Mouse (Mus musculus) MEL (cell line): ENCODE results near the gene Rexo5. TPM values are rescaled to one million over a fixed set of nuclear protein-coding genes. Genes with fewer than 3 reads are reported as not detected.

ENCODE experiments used
- DNase-seq: peaks from one replicate; pipeline ENCODE4 v3.0.0; 2011; ENCODE audit warnings: low read depth, low spot score
- H3K27ac ChIP-seq: 2 replicates; pipeline ENCODE4 v1.5.1; 2012; ENCODE audit warnings: low read depth, mild to moderate bottlenecking, control low read depth, low read length, moderate library complexity; ENCODE audit not compliant: control insufficient read depth
- H3K27me3 ChIP-seq, 2 experiments: fragments of 150-350 bp in 1 of 2; sonication (generic) in 1 of 2; 2 replicates each; pipeline ENCODE4 v1.6.1; 2012; ENCODE audit warnings: low read length in 2 of 2, mild to moderate bottlenecking in 2 of 2, improper control_type of control experiment in 1 of 2, moderate library complexity in 1 of 2; ENCODE audit not compliant: insufficient read depth in 2 of 2, control insufficient read depth in 1 of 2
- H3K36me3 ChIP-seq, 2 experiments: 2 replicates each; pipeline ENCODE4 v1.6.1; 2012 to 2014; ENCODE audit warnings: low read length in 2 of 2, improper control_type of control experiment in 1 of 2, inconsistent platforms in 1 of 2, mild to moderate bottlenecking in 1 of 2; ENCODE audit not compliant: insufficient read depth in 2 of 2, control insufficient read depth in 1 of 2
- H3K4me1 ChIP-seq, 2 experiments: fragments of 150-350 bp in 1 of 2; sonication (generic) in 1 of 2; 2 replicates each; pipeline ENCODE4 v1.6.1; 2012; ENCODE audit warnings: low read length in 2 of 2, improper control_type of control experiment in 1 of 2, mild to moderate bottlenecking in 1 of 2; ENCODE audit not compliant: insufficient read depth in 2 of 2, control insufficient read depth in 1 of 2
- H3K4me3 ChIP-seq, 2 experiments: fragments of 150-350 bp in 1 of 2; sonication (generic) in 1 of 2; 2 replicates each; pipeline ENCODE4 v1.5.1; 2012; ENCODE audit warnings: low read depth in 2 of 2, low read length in 2 of 2, mild to moderate bottlenecking in 2 of 2, moderate library complexity in 2 of 2, control low read depth in 1 of 2, improper control_type of control experiment in 1 of 2; ENCODE audit not compliant: control insufficient read depth in 1 of 2, insufficient read depth in 1 of 2
- H3K79me2 ChIP-seq: 2 replicates; pipeline ENCODE4 v1.6.1; 2012; ENCODE audit warnings: mild to moderate bottlenecking, low read length, moderate library complexity; ENCODE audit not compliant: control insufficient read depth, poor library complexity, insufficient read depth
- H3K9ac ChIP-seq: 2 replicates; pipeline ENCODE4 v1.6.1; 2012; ENCODE audit warnings: low read depth, mild to moderate bottlenecking, control low read depth, low read length, moderate library complexity; ENCODE audit not compliant: control insufficient read depth, poor library complexity, severe bottlenecking
- H3K9me3 ChIP-seq: fragments of 150-350 bp; sonication (generic); replicated peaks from 2 replicates; pipeline ENCODE4 v1.6.1; 2012; ENCODE audit warnings: mild to moderate bottlenecking, low read length, improper control_type of control experiment, moderate library complexity; ENCODE audit not compliant: insufficient read depth
- BHLHE40 ChIP-seq: IDR thresholded peaks from 2 replicates; pipeline ENCODE4 v1.6.1; 2012; ENCODE audit warnings: low read depth, mild to moderate bottlenecking, inconsistent platforms, low read length, improper control_type of control experiment, borderline replicate concordance
- CHD1 ChIP-seq: IDR thresholded peaks from 2 replicates; pipeline ENCODE4 v1.6.1; 2012; ENCODE audit warnings: low read depth, mild to moderate bottlenecking, inconsistent platforms, low read length, improper control_type of control experiment
- CHD2 ChIP-seq: IDR thresholded peaks from 2 replicates; pipeline ENCODE4 v1.6.1; 2011; ENCODE audit warnings: low read length, improper control_type of control experiment
- E2F4 ChIP-seq: IDR thresholded peaks from 2 replicates; pipeline ENCODE4 v1.6.1; 2011; ENCODE audit warnings: low read depth, low read length, improper control_type of control experiment, borderline replicate concordance
- EP300 ChIP-seq, 2 experiments: IDR thresholded peaks; 2 replicates each; pipeline ENCODE4 v1.6.1; 2011; ENCODE audit warnings: improper control_type of control experiment in 2 of 2, low read length in 2 of 2, low read depth in 1 of 2, mild to moderate bottlenecking in 1 of 2
- ETS1 ChIP-seq: IDR thresholded peaks from 2 replicates; pipeline ENCODE4 v1.6.1; 2012; ENCODE audit warnings: low read depth, mild to moderate bottlenecking, inconsistent platforms, low read length, improper control_type of control experiment, moderate library complexity
- GABPA ChIP-seq: IDR thresholded peaks from 2 replicates; pipeline ENCODE4 v1.6.1; 2012; ENCODE audit warnings: low read depth, mild to moderate bottlenecking, inconsistent platforms, low read length, improper control_type of control experiment, moderate library complexity
- GATA1 ChIP-seq: IDR thresholded peaks from 2 replicates; pipeline ENCODE4 v1.6.1; 2011; ENCODE audit warnings: low read depth, low read length, improper control_type of control experiment
- MAFK ChIP-seq: IDR thresholded peaks from 2 replicates; pipeline ENCODE4 v1.6.1; 2011; ENCODE audit warnings: low read depth, mild to moderate bottlenecking, low read length, improper control_type of control experiment, borderline replicate concordance
- MAX ChIP-seq: IDR thresholded peaks from 2 replicates; pipeline ENCODE4 v1.6.1; 2011; ENCODE audit warnings: low read length, improper control_type of control experiment
- MAZ ChIP-seq: IDR thresholded peaks from 2 replicates; pipeline ENCODE4 v1.6.1; 2012; ENCODE audit warnings: low read depth, mild to moderate bottlenecking, inconsistent platforms, low read length, improper control_type of control experiment
- MEF2A ChIP-seq: IDR thresholded peaks from 2 replicates; pipeline ENCODE4 v1.6.1; 2014; ENCODE audit warnings: low read depth, mild to moderate bottlenecking, inconsistent platforms, low read length, improper control_type of control experiment; ENCODE audit not compliant: poor library complexity, insufficient replicate concordance, severe bottlenecking; ENCODE audit errors: extremely low read depth
- NELFE ChIP-seq: IDR thresholded peaks from 2 replicates; pipeline ENCODE4 v1.6.1; 2011; ENCODE audit warnings: low read depth, low read length, improper control_type of control experiment
- NRF1 ChIP-seq: IDR thresholded peaks from 2 replicates; pipeline ENCODE4 v1.6.1; 2014; ENCODE audit warnings: low read depth, mild to moderate bottlenecking, inconsistent platforms, low read length, improper control_type of control experiment, moderate library complexity; ENCODE audit not compliant: poor library complexity, insufficient read depth, severe bottlenecking
- POLR2A ChIP-seq, 2 experiments: IDR thresholded peaks; 2 replicates each; pipeline ENCODE4 v1.6.1; 2011 to 2012; ENCODE audit warnings: low read length in 2 of 2, mild to moderate bottlenecking in 2 of 2, control low read depth in 1 of 2, improper control_type of control experiment in 1 of 2, low read depth in 1 of 2, moderate library complexity in 1 of 2; ENCODE audit not compliant: control insufficient read depth in 1 of 2, insufficient read depth in 1 of 2, poor library complexity in 1 of 2
- RAD21 ChIP-seq: IDR thresholded peaks from 2 replicates; pipeline ENCODE4 v1.6.1; 2011; ENCODE audit warnings: mild to moderate bottlenecking, low read depth, low read length, improper control_type of control experiment
- RCOR1 ChIP-seq: IDR thresholded peaks from 2 replicates; pipeline ENCODE4 v1.6.1; 2012; ENCODE audit warnings: low read depth, mild to moderate bottlenecking, inconsistent platforms, low read length, improper control_type of control experiment
- SIN3A ChIP-seq: IDR thresholded peaks from 2 replicates; pipeline ENCODE4 v1.6.1; 2012; ENCODE audit warnings: low read length, improper control_type of control experiment, inconsistent platforms
- SMC3 ChIP-seq: IDR thresholded peaks from 2 replicates; pipeline ENCODE4 v1.6.1; 2011; ENCODE audit warnings: low read depth, low read length, improper control_type of control experiment
- TAL1 ChIP-seq: IDR thresholded peaks from 2 replicates; pipeline ENCODE4 v1.6.1; 2012; ENCODE audit warnings: mild to moderate bottlenecking, inconsistent platforms, low read length, moderate library complexity, mixed read lengths
- UBTF ChIP-seq: IDR thresholded peaks from 2 replicates; pipeline ENCODE4 v1.6.1; 2012; ENCODE audit warnings: low read depth, mild to moderate bottlenecking, inconsistent platforms, low read length, improper control_type of control experiment, moderate library complexity, borderline replicate concordance; ENCODE audit not compliant: insufficient read depth
- USF1 ChIP-seq: IDR thresholded peaks from 2 replicates; pipeline ENCODE4 v1.6.1; 2014; ENCODE audit warnings: low read depth, mild to moderate bottlenecking, inconsistent platforms, low read length, improper control_type of control experiment, moderate library complexity
- ZC3H11A ChIP-seq: IDR thresholded peaks from 2 replicates; pipeline ENCODE4 v1.6.1; 2012; ENCODE audit warnings: low read depth, mild to moderate bottlenecking, inconsistent platforms, low read length, improper control_type of control experiment
- ZKSCAN1 ChIP-seq: IDR thresholded peaks from 2 replicates; pipeline ENCODE4 v1.6.1; 2012; ENCODE audit warnings: low read depth, mild to moderate bottlenecking, inconsistent platforms, low read length, improper control_type of control experiment, moderate library complexity
- ZMIZ1 ChIP-seq: IDR thresholded peaks from 2 replicates; pipeline ENCODE4 v1.6.1; 2012; ENCODE audit warnings: low read depth, mild to moderate bottlenecking, inconsistent platforms, low read length, improper control_type of control experiment, moderate library complexity
- ZNF384 ChIP-seq: IDR thresholded peaks from 2 replicates; pipeline ENCODE4 v1.6.1; 2012; ENCODE audit warnings: low read depth, mild to moderate bottlenecking, inconsistent platforms, low read length, improper control_type of control experiment
- polyA plus RNA-seq, 2 experiments: library from polyadenylated mRNA; stranded (reverse) in 1 of 2; unstranded in 1 of 2; fragments of >175 nt in 1 of 2; fragments of >200 nt in 1 of 2; gene quantifications; 2 replicates each; pipeline versions ENCODE4 v1.2.1 to v1.2.4; 2012; ENCODE audit warnings: low replicate concordance in 2 of 2, low read depth in 1 of 2; ENCODE audit not compliant: insufficient read length in 2 of 2, insufficient read depth in 1 of 2, missing spikeins in 1 of 2
- total RNA-seq: library from RNA; depleted of rRNA; stranded (reverse); fragments of 300-350 nt; gene quantifications from 2 replicates; pipeline ENCODE4 v1.2.3, GENCODE M21; 2012

Gene Rexo5
- total and polyA plus RNA-seq, 3 experiments = 11.7 to 18.3 TPM; not detected in 1

- TF ChIP-seq POLR2A (IDR thresholded peaks at IDR 0.05; ENCODE audit: control insufficient read depth in 1 of 2, insufficient read depth in 1 of 2, low read depth in 1 of 2, low read length in 2 of 2, poor library complexity in 1 of 2) = no peak
- no peak for TF ChIP-seq CHD1
- no peak for TF ChIP-seq ETS1
- TF ChIP-seq MAFK = no peak
- TF ChIP-seq GABPA = no peak
- no peak for TF ChIP-seq RAD21
- TF ChIP-seq EP300 (IDR thresholded peaks at IDR 0.05; ENCODE audit: low read depth in 1 of 2, low read length in 2 of 2) = no peak
- no peak for TF ChIP-seq NELFE
- no peak for TF ChIP-seq SIN3A
- no peak for TF ChIP-seq MEF2A
- TF ChIP-seq CHD2 = no peak
- TF ChIP-seq BHLHE40 = no peak
- no peak for TF ChIP-seq UBTF
- no peak for TF ChIP-seq TAL1
- TF ChIP-seq ZMIZ1 = no peak
- TF ChIP-seq RCOR1 = no peak
- TF ChIP-seq E2F4 = no peak
- no peak for TF ChIP-seq SMC3
- no peak for TF ChIP-seq NRF1
- TF ChIP-seq USF1 = no peak
- no peak for DNase-seq
- Histone ChIP-seq H3K9me3 (no peaks in the 10 kb centered on the region), H3K79me2 (no peaks in the 10 kb centered on the region), H3K9ac (no peak overlapping the region), H3K27me3 (no peaks in the 10 kb centered on the region), H3K36me3 (peaks cover 7 to 16% of the 10 kb centered on the region in 2 experiments), H3K27ac (no peak overlapping the region), H3K4me3 (no peak overlapping the region), H3K4me1 (peaks cover 7 to 12% of the 10 kb centered on the region in 2 experiments)
These were observed 59.4 kb downstream of the Rexo5 start for GRCm38 (mm10) chr7:119853186-119853585.

DNA sequence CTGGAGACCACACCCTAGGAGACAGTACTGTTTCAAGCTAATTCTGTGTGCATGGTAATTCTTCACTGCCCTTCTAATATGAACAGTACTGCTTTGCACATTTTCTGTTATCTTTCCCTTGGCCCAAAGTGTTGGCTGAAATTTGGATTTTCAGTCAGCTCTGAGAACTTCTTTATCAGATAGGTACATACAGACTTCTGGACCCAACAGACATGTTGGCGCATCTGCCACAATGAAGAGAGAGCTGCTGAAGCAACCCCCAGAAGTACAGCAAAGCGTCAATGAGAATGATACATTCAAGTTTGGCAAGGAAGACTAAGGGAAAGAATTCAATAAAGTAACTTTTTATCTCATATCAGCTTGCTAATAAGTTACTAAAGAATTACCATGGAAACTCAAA is 60.6 kb downstream of the Rexo5 start:
- Histone ChIP-seq H3K27me3 (no peaks in the 10 kb centered on the region), H3K4me3 (no peak overlapping the region), H3K27ac (no peak overlapping the region), H3K4me1 (peaks cover 7 to 12% of the 10 kb centered on the region in 2 experiments), H3K79me2 (no peaks in the 10 kb centered on the region), H3K9me3 (no peaks in the 10 kb centered on the region), H3K9ac (no peak overlapping the region), H3K36me3 (peaks cover 4 to 16% of the 10 kb centered on the region in 2 experiments)
- no peak for DNase-seq
- TF ChIP-seq USF1 = no peak
- TF ChIP-seq EP300 (IDR thresholded peaks at IDR 0.05; ENCODE audit: low read depth in 1 of 2, low read length in 2 of 2) = no peak
- TF ChIP-seq RAD21 = no peak
- no peak for TF ChIP-seq NELFE
- TF ChIP-seq MAFK = no peak
- TF ChIP-seq ZNF384 = no peak
- no peak for TF ChIP-seq RCOR1
- TF ChIP-seq MEF2A = no peak
- TF ChIP-seq MAZ = no peak
- TF ChIP-seq ZC3H11A = no peak
- no peak for TF ChIP-seq CHD2
- TF ChIP-seq ZKSCAN1 = no peak
- TF ChIP-seq MAX = no peak
- TF ChIP-seq GATA1 = no peak
- TF ChIP-seq NRF1 = no peak
